Mouse (Mus musculus) cerebellum, postnatal 25 days (tissue): Measurements from ENCODE around the gene Pcsk1n.

Experiments used
- DNase-seq, 2 experiments: peaks; one replicate each; pipeline ENCODE4 v3.0.0; 2021; ENCODE audit warnings: mixed read lengths in 2 of 2

Gene Pcsk1n

GRCm38 (mm10) chrX:7947108-7947899 is 27.7 kb downstream of the Pcsk1n start, which contains the start of gene Hdac6:
Gene Hdac6 (minus strand): TSS chrX:7947889.
- peak; percentile 15 to 45 for DNase-seq

- peak; percentile 89 to 91 for DNase-seq
Observed at GRCm38 (mm10) chrX:7947900-7948492, 28.4 kb downstream of the Pcsk1n start.

- no peak for DNase-seq
Observed at GRCm38 (mm10) chrX:7950091-7950490, 30.5 kb downstream of the Pcsk1n start.

GRCm38 (mm10) chrX:7958868-7959267 is 39.2 kb downstream of the Pcsk1n start:
- no peak for DNase-seq

GRCm38 (mm10) chrX:7963829-7964626 is 44.4 kb downstream of the Pcsk1n start:
- no peak for DNase-seq

GRCm38 (mm10) chrX:7966161-7966560 is 46.5 kb downstream of the Pcsk1n start:
- DNase-seq, result no peak

- no peak for DNase-seq
Observed at GRCm38 (mm10) chrX:7967596-7968201, 48.1 kb downstream of the Pcsk1n start.

GRCm38 (mm10) chrX:7968226-7968625 is 48.6 kb downstream of the Pcsk1n start:
- no peak for DNase-seq

- no peak for DNase-seq
Observed at GRCm38 (mm10) chrX:7968899-7969298, 49.3 kb downstream of the Pcsk1n start.

GRCm38 (mm10) chrX:7971292-7971691 is 51.7 kb downstream of the Pcsk1n start:
- DNase-seq, result no peak
